Mouse (Mus musculus): ENCODE measurements at regions not wholly inside any gene's neighbourhood (a gene's known extent, or its start where the extent isn't known, plus 50 kb on each side); places are given as distances from the start of the nearest gene placed in this dataset.

DNA sequence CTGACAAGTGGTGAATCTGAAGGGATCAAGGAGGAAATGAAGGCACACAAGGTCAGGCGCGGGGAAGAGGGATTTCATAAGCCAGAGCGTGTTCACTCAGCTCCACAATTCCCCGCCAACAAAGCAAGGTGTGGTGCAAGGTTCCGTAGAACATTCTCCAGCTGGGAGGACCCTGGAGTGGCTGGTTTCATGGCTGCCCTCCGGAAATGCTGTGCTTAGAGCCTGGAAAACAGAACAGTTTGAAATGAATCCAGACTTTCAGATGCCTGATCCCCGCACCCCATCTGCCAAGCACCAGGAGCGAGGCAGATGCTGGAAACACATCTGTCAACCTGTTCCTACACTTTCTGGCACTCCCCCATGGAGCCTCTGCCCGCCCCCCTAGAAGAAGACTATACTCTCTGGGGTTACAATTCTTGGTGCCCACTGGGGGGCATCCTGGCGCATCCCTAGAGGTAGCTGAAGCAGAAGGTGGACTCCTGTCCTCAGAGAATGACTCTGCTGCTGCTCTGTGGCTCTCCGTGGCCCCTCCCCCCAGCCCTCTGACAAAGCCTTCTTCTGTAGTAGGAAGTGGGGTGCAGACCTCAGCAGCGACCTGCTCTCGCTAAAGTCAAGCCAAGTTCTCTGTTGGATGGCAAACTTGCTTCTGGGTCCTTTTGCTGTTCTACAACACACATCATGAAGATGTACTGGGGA lies 54.5 kb upstream of the Mafb start:
- peak; percentile 27 for DNase-seq

- no peak for DNase-seq
Observed at GRCm38 (mm10) chr2:160424491-160424890, 57.6 kb upstream of the Mafb start.

GRCm38 (mm10) chr2:160427431-160427830 lies 60.6 kb upstream of the Mafb start:
- no peak for DNase-seq

DNA sequence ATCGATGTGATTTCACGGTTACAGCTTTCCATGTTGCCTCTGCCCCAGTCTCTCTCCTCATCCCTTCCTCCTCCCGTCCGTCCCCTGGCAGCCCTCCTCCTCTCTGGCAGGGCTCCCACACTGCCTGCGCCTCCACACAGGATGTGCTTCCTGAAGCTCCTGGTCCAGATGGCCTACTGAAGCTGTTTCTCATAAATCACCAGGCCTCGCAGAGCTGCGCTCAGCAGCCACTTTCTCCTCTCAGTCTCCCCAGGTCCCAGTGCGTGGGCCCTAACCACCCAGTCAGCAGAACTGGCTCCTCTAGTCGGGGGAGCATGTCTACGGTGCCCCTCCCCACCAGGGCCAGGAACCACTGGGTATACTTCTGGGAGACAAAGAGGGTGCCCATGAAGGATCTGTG lies 66.4 kb upstream of the Mafb start:
- peak; percentile 83 for DNase-seq

DNA sequence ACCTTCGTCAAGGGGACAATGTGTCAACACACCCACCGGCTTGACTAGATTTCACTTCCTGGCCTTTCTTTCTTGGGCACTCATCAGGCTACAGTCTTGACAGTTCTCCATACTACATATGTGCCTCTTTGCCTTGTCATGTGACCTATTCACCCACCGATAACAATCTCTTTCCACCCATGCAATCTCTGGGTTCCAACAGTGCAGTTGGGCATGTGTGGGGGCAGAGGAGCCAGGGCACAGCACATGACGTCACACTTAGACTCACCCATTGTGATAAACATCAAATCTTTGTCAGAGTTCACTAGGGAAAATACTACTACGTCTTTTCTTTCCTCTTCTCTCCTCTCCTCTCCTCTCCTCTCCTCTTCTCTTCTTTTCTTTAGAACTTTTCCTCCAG lies 67.8 kb upstream of the Mafb start:
- DNase-seq, result no peak

DNA sequence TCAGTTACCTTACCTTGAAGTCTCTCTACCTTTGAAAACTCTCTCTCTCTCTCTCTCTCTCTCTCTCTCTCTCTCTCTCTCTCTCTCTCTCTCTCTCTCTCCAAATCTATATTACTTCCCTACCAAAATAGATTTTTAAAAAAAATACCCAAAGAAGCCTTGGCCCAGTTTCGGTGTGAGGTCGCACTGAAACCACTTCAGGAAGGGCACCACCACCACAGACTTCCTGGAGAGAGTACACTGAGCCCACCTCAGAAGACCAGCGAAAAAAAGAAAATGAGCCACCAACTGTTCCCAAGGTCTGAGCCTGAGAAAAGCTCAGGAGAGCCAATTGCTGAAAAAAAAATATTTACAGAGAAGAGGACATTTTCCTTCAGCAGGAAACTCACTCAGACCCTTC lies 68.8 kb upstream of the Mafb start:
- no peak for DNase-seq

GRCm38 (mm10) chr2:160439028-160439427 lies 72.2 kb upstream of the Mafb start:
- DNase-seq, result no peak

DNA sequence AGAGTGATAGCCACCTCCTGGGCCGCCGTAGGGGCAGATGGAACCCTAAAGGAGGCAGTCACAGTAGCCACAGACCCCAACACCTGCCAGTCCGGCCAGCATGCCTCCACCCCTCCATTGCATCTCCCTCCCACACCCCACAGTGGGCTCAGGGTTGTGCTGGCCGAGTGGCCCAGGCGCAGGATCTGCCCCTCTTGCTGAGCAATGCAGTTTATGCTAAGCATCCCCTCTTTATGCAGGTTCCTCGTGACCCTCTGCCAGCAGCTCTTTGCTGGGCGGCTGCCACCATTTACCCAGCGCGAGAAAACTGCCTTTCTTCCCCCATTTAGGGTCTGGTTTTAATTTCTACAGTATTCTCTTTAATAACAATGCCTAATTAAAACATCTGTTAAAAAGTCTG lies 73.4 kb upstream of the Mafb start:
- DNase-seq, result no peak

GRCm38 (mm10) chr2:160451057-160451456 lies 84.2 kb upstream of the Mafb start:
- no peak for DNase-seq

DNA sequence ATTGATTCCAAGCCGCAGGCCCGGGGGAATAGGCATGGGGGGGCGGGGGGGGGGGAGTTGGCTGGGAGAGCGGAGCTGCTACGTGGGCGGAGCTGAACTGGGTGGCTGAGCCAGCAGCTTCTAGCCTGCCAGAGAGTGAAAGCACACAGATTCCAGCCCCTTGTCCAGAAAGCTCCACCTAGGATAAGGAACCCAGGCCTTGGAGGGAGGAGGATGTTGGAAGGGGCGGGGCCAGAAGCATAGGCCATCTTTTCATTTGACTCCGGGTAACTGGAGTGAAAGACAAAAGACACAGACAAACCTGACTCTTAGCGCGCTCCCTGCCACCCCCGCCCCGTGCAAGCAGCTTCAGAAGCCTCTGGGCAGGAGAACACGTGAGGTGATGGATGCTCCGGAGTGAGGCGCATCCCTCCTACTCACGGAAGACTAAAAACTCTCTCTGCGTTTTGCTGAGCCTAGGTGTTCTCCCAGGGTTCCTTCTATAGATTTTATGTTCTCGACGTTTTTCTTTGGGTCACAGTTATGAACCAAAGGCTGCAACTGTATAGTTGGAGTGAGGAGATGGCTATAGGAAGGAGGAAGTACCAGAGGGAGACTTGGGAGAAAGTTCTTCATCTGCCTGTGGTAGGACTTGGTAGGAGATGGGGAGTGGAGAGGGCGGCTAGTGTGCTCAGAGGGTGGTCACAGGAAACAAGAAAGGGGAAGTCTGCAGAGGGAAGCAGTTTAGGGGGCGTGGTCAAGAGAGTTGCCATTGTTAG lies 84.8 kb upstream of the Mafb start:
- DNase-seq, result peak; percentile 85

GRCm38 (mm10) chr2:160452239-160452530 lies 85.3 kb upstream of the Mafb start:
- DNase-seq, result no peak

- no peak for DNase-seq
Observed at GRCm38 (mm10) chr2:160452730-160453129, 85.9 kb upstream of the Mafb start.

DNA sequence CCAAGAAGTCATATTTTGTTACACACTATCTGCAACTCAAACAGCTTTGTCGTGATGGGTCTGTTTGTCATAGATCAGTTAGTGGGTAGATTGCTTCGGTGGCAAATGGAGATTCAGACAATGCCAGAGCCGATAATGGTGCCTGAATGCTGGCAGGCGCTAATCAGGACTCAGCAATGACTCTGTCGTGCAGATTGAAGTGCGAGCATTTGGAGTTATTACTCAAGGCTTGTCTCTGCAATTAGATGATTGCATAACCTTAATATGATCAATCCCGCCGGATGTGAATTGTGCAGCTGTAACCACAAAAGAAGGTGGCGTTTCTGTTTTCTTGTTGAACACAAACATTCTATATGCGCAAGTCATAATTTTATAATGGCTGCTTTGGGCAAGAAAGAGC lies 88.8 kb upstream of the Mafb start:
- DNase-seq, result no peak

- DNase-seq, result no peak
Observed at GRCm38 (mm10) chr2:160456681-160457080, 89.8 kb upstream of the Mafb start.

- no peak for DNase-seq
Observed at GRCm38 (mm10) chr2:160471561-160471960, 104.7 kb upstream of the Mafb start.

DNA sequence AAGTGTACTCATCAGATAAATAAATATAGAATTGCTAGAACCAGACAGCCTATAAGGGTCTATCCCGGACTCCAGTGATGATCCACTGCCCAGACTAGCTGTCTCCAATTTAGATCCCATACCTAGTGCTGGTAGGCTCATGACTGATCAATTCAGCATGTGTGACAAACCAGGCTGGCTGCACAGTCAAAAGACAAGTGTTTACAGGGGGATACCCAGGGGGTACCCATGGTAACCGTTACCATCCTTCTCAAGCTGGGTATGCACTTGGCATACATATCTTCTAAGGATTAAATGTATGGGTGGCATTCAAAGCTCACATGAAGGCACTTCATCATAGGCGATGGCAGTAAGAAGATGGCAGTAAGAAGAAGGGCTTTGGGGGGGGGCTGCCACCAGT lies 109.3 kb upstream of the Mafb start:
- no peak for DNase-seq

DNA sequence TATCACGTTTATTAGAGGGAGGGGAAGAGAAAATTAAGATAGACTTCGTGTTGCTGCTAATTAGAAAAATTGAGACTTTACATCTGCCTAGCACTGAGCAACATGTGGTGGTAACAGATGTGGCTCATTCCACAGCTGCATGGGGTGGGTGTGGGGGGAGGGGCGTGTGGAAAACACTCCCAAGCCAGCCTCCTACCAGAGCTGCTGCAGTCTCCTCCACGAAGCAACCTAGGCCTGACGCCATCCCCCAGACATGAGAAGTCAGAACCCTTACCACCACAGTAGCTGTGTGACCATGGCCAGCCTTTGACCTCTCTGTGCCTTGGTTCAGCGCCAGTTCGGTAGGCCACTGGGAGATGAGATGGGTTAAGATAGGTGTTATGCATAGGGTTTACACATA lies 112.4 kb upstream of the Mafb start:
- no peak for DNase-seq

DNA sequence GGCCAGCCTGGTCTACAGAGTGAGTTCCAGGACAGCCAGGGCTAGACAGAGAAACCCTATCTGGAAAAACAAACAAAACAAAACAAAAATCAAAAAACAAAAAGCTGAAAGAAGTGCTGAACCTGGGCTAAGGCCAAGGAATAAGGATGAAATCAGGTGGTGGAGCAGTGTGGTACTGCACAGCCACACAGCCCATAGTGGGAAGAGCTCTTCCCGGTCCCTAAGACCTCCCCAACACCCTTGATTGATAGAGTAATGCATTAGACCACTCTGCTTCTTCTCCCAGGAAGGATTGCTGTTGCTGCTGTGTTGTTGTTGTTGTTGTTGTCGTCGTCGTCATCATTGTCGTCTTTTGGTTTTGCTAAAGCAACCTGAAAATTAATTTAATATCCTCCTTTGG lies 118.2 kb upstream of the Mafb start:
- DNase-seq, result no peak

DNA sequence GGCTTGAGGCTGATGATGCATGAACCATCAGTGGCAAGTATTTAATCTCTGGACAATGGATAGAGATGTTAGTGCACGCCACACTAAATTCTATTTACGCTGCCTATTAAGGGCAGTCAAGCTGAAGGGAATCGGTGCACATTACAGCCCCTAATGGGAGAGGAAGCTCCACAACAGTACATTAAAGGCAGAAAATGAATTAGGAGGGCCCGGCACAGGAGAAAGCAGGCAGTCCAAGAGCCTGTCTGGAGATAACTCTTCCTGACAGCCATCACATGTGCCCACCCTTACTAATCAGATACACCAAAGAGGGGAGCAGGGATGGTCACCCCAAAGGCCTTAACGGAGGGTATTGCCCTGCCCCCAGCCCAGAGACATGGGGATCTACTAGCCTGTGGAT lies 118.7 kb upstream of the Mafb start:
- no peak for DNase-seq

GRCm38 (mm10) chr2:160499726-160500125 lies 132.9 kb upstream of the Mafb start:
- DNase-seq, result no peak

DNA sequence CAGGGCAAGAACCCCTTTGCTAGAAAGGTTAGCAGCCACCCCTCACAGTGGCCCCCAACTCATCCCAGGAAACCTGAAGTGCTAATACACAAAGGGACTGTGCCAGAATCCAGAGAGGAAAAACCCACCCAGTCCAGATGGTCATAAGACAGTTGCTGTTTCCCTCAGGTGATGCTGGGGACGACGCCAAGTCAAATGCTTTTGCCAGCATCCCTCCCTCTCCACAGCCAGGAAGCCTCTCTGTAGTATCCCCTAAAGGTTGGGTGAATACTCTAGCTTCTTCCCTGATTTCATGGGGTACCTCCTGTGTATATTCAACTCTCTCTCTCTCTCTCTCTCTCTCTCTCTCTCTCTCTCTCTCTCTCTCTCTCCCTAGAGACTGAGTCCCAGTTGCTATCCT lies 136.0 kb upstream of the Mafb start:
- no peak for DNase-seq

DNA sequence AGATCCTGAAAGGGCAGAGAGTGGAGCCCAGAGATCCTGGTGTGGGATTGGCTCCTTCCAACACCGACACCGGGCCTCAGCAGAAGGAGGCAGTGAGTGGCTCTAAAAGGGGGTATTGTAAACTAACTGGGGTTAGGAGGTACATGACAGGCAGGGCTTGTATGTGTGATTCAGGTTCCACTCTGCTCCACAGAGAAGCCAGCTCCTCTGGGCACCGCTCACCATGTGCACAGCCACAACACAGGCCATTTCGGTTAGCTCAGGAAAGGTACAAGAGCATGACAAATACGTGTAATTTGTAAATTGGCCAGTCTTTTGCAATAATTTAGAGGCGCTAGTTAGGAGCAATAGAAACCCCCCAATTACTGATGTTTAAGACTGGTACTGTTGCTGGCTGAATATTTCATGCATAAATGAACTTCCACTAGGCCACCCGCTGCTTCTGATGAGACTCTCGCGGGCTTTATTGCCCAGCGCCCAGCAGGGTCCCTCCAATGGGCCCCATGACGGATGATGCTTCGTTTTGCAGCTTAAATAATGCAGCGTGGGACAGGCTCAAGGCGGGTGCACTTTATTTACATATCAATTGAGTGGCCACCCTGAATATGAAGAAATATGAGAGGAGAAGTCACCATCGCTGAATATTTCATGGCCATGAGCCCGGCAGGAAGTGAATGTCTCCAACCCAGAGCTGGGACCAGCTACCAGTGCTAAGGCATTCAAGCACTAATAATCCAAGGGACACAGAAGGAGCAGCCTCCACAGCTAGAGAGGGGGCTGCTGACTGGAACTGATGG lies 136.9 kb upstream of the Mafb start:
- no peak for DNase-seq

DNA sequence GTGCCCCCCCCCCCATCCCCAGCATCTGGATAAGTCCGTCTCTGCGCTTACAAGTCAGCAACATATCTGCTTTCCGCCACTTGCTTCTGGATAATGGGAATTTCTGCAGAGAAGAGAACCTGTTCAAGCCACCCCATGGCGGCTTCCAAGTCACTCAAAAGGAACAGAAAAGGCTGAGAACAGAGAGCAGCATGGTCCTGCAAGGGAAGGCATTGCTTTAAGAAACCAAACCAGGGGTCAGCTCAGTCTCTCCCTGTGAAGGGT lies 137.5 kb upstream of the Mafb start:
- DNase-seq, result no peak

- no peak for DNase-seq
Observed at GRCm38 (mm10) chr2:160507371-160507770, 138.3 kb upstream of the Top1 start.

Data from kidney, postnatal 14 days (tissue).